Mouse (Mus musculus): ENCODE data around the gene Pabpc4.

DNA sequence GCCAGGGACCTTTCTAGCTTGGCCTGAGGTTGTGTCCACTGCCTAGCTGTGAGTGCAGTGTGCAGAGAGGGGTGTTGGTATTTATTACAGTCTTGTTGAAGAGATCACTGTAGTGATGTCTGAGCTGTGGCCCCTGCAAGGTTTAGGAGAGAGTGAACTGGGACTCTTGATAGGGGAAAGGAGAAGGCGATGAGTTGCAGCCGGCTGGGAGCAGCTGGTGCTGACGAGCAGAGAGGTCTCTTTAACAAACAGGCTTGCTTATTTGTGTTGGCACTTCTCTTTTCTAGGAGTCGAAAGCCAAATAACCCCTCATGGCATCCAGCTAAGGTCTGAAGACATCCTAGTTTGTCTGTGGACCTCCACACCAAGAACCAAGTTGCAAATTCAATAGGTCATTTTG is 36.1 kb downstream of the Pabpc4 start:
- TF ChIP-seq POLR2A (IDR thresholded peaks at IDR 0.05; ENCODE audit: insufficient read length, low read depth): no peak
- no peak for TF ChIP-seq MAX (IDR thresholded peaks at IDR 0.05; ENCODE audit: low read depth)
- no peak for TF ChIP-seq TCF12 (IDR thresholded peaks at IDR 0.05; ENCODE audit: insufficient read depth, poor library complexity, severe bottlenecking)
- no peak for TF ChIP-seq USF1 (IDR thresholded peaks at IDR 0.05; ENCODE audit: low read depth)
- TF ChIP-seq MYOD1 (IDR thresholded peaks at IDR 0.05; ENCODE audit: control insufficient read depth in 1 of 3, insufficient read length in 2 of 3, low read depth in 2 of 3): no peak

All from myocyte (in vitro differentiated cells).